Mouse (Mus musculus) cerebellum, adult 2 months (tissue): Measurements from ENCODE around the gene Bud23.

ENCODE experiments used
- CTCF ChIP-seq: fragments of 200-500 bp; IDR thresholded peaks from 2 replicates; pipeline ENCODE4 v1.5.1; 2011; ENCODE audit warnings: low read depth, mild to moderate bottlenecking, control low read depth, low read length, moderate library complexity, borderline replicate concordance; ENCODE audit not compliant: insufficient read depth
- POLR2A ChIP-seq: fragments of 200-500 bp; IDR thresholded peaks from 2 replicates; pipeline ENCODE4 v1.6.1; 2011; ENCODE audit warnings: low read length, control low read depth, borderline replicate concordance; ENCODE audit not compliant: insufficient read depth

DNA sequence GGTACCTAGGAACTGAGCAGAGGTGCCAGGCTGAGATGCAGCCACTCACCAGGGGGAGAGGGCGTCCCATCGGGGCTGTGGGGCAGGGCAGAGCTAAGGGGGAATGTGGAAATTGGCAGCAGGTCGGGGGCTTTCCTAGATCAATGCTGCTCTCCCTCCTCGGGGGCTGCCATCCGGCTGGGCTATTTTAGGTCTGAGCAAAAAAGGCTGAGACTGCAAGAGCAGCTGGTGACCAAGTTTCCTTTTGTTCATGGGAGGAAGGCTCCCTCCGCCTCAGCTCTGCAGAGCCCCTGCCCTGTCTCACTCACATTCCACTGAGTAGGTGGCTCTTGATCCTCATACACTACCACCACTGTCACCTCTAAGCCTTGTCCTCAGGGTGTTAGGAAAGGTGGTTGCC lies 24.7 kb downstream of the Bud23 start:
- TF ChIP-seq POLR2A = no peak
- TF ChIP-seq CTCF = no peak
